Mouse (Mus musculus): ENCODE data around the gene Rbfox1.

The Rbfox1 gene

GRCm38 (mm10) chr16:5884746-5885689 lies at the start of gene Rbfox1:
Gene Rbfox1 (plus strand): TSS chr16:5885355.
- no peak for DNase-seq (ENCODE audit: low read depth, low spot score)

- DNase-seq (ENCODE audit: low read depth, low spot score), result no peak
Observed at GRCm38 (mm10) chr16:5836744-5837143, 48.4 kb upstream of the Rbfox1 start.

- no peak for DNase-seq (ENCODE audit: low read depth, low spot score)
Observed at GRCm38 (mm10) chr16:5841167-5841566, 44.0 kb upstream of the Rbfox1 start.

GRCm38 (mm10) chr16:5845645-5846044 lies 39.5 kb upstream of the Rbfox1 start:
- no peak for DNase-seq (ENCODE audit: low read depth, low spot score)

GRCm38 (mm10) chr16:5853055-5853454 lies 32.1 kb upstream of the Rbfox1 start:
- no peak for DNase-seq (ENCODE audit: low read depth, low spot score)

GRCm38 (mm10) chr16:5864350-5864749 lies 20.8 kb upstream of the Rbfox1 start:
- DNase-seq (ENCODE audit: low read depth, low spot score), result no peak

- DNase-seq (ENCODE audit: low read depth, low spot score), result no peak
Observed at GRCm38 (mm10) chr16:5866966-5867365, 18.2 kb upstream of the Rbfox1 start.

- no peak for DNase-seq (ENCODE audit: low read depth, low spot score)
Observed at GRCm38 (mm10) chr16:5870391-5870790, 14.8 kb upstream of the Rbfox1 start.

GRCm38 (mm10) chr16:5881820-5882219 lies 3.3 kb upstream of the Rbfox1 start:
- peak; percentile 16 for DNase-seq (ENCODE audit: low read depth, low spot score)

- DNase-seq (ENCODE audit: low read depth, low spot score), result no peak
Observed at GRCm38 (mm10) chr16:5885690-5886050, 515 bp downstream of the Rbfox1 start.

- DNase-seq (ENCODE audit: low read depth, low spot score), result no peak
Observed at GRCm38 (mm10) chr16:5895564-5895963, 10.4 kb downstream of the Rbfox1 start.

- no peak for DNase-seq (ENCODE audit: low read depth, low spot score)
Observed at GRCm38 (mm10) chr16:5898330-5898729, 13.2 kb downstream of the Rbfox1 start.

- no peak for DNase-seq (ENCODE audit: low read depth, low spot score)
Observed at GRCm38 (mm10) chr16:5910742-5911141, 25.6 kb downstream of the Rbfox1 start.

- no peak for DNase-seq (ENCODE audit: low read depth, low spot score)
Observed at GRCm38 (mm10) chr16:5911880-5912327, 26.7 kb downstream of the Rbfox1 start.

GRCm38 (mm10) chr16:5917937-5918336 lies 32.8 kb downstream of the Rbfox1 start:
- no peak for DNase-seq (ENCODE audit: low read depth, low spot score)

GRCm38 (mm10) chr16:5926986-5927385 lies 41.8 kb downstream of the Rbfox1 start:
- DNase-seq (ENCODE audit: low read depth, low spot score), result no peak

- peak; percentile 33 for DNase-seq (ENCODE audit: low read depth, low spot score)
Observed at GRCm38 (mm10) chr16:5931680-5932079, 46.5 kb downstream of the Rbfox1 start.

- no peak for DNase-seq (ENCODE audit: low read depth, low spot score)
Observed at GRCm38 (mm10) chr16:5940016-5940415, 54.9 kb downstream of the Rbfox1 start.

- no peak for DNase-seq (ENCODE audit: low read depth, low spot score)
Observed at GRCm38 (mm10) chr16:5945682-5946081, 60.5 kb downstream of the Rbfox1 start.

- no peak for DNase-seq (ENCODE audit: low read depth, low spot score)
Observed at GRCm38 (mm10) chr16:5953106-5953505, 68.0 kb downstream of the Rbfox1 start.

GRCm38 (mm10) chr16:5957418-5957817 lies 72.3 kb downstream of the Rbfox1 start:
- DNase-seq (ENCODE audit: low read depth, low spot score), result no peak

- DNase-seq (ENCODE audit: low read depth, low spot score), result no peak
Observed at GRCm38 (mm10) chr16:5961786-5962185, 76.6 kb downstream of the Rbfox1 start.

- DNase-seq (ENCODE audit: low read depth, low spot score), result no peak
Observed at GRCm38 (mm10) chr16:5974172-5974571, 89.0 kb downstream of the Rbfox1 start.
